Comparison of ENCODE assay signal across 9 mouse cellular contexts in genomic region chr7:127935748-127936159, GRCm38 (mm10). TPM values are rescaled to one million over a fixed set of nuclear protein-coding genes. Genes with fewer than 3 reads are reported as not detected.
A peak's percentile ranks its signal among the peaks of the same experiment; 100 is the strongest.
DNase-seq lines count a peak whose midpoint lies in the region; ATAC-seq and TF ChIP-seq lines count a peak whose summit lies in the region.
"Had no signal": no experiment of that assay in that cellular context is flagged by ENCODE, and none has a peak within 500 bp of the region (broad histone marks: within the 10 kb centered on the region; RNA-seq: fewer than 3 reads in every experiment).

No protein-coding gene starts in this region.

- WGBS in embryonic facial prominence, embryonic 10.5 days, result 1% methylated on average over 38 of the region's 38 CpGs
- WGBS in intestine, embryonic 15.5 days, result 1% methylated on average over 38 of the region's 38 CpGs
- under 1% methylated on average over 33 of the region's 38 CpGs for WGBS in midbrain, postnatal 0 days

- no peaks in the 10 kb centered on the region for H3K9me3 ChIP-seq in embryonic facial prominence, embryonic 10.5 days
- no peaks in the 10 kb centered on the region for H3K9me3 ChIP-seq in intestine, embryonic 15.5 days
- H3K9me3 ChIP-seq in midbrain, postnatal 0 days (ENCODE audit: low read length), result no peaks in the 10 kb centered on the region

- peak overlapping the region; percentile 89 for H3K4me2 ChIP-seq in intestine, embryonic 15.5 days (replicated peaks)
- peak overlapping the region; percentile 55 for H3K4me2 ChIP-seq in midbrain, postnatal 0 days (ENCODE audit: low read depth, low read length, poor library complexity, severe bottlenecking)

- H3K9ac ChIP-seq in intestine, embryonic 15.5 days, result peak overlapping the region; percentile 81
- H3K9ac ChIP-seq in midbrain, postnatal 0 days (replicated peaks; ENCODE audit: low read length, poor library complexity, severe bottlenecking), result peak overlapping the region; percentile 83

- DNase-seq in layer of hippocampus, adult 2 months (ENCODE audit: low spot score in 2 of 2), result no peak
- no peak for DNase-seq in layer of hippocampus, adult 11-12 months (ENCODE audit: low spot score)
- DNase-seq in embryonic facial prominence, embryonic 10.5 days (ENCODE audit: low spot score), result no peak
- DNase-seq in midbrain, postnatal 0 days (ENCODE audit: low spot score), result peak; percentile 33
- no peak for DNase-seq in adrenal gland, postnatal 10 days
- no peak for DNase-seq in left cerebral cortex, adult 8-10 months (ENCODE audit: low spot score in 2 of 2)
- no peak for DNase-seq in cerebellum, adult 9-11 months

- peaks cover 54% of the 10 kb centered on the region for H3K4me1 ChIP-seq in embryonic facial prominence, embryonic 10.5 days
- H3K4me1 ChIP-seq in intestine, embryonic 15.5 days (replicated peaks), result peaks cover 35% of the 10 kb centered on the region
- peaks cover 5% of the 10 kb centered on the region; the same call in 1 of the 2 replicates for H3K4me1 ChIP-seq in midbrain, postnatal 0 days (ENCODE audit: insufficient read depth, low read length)

- H3K36me3 ChIP-seq in embryonic facial prominence, embryonic 10.5 days (replicated peaks), result no peaks in the 10 kb centered on the region
- no peaks in the 10 kb centered on the region for H3K36me3 ChIP-seq in intestine, embryonic 15.5 days
- H3K36me3 ChIP-seq in midbrain, postnatal 0 days (ENCODE audit: insufficient read depth, low read length), result no peaks in the 10 kb centered on the region

- peaks cover 6% of the 10 kb centered on the region for H3K27me3 ChIP-seq in embryonic facial prominence, embryonic 10.5 days (replicated peaks; ENCODE audit: low read depth, poor library complexity, severe bottlenecking)
- no peaks in the 10 kb centered on the region for H3K27me3 ChIP-seq in intestine, embryonic 15.5 days (replicated peaks)
- no peaks in the 10 kb centered on the region for H3K27me3 ChIP-seq in midbrain, postnatal 0 days (ENCODE audit: insufficient read depth, low read length)

- ATAC-seq in intestine, embryonic 15.5 days, result peak; percentile 29
- peak; percentile 41 for ATAC-seq in midbrain, postnatal 0 days (ENCODE audit: low FRiP score)

- H3K27ac ChIP-seq in layer of hippocampus, adult 2 months, result peak overlapping the region; percentile 95
- peak overlapping the region; percentile 85 for H3K27ac ChIP-seq in embryonic facial prominence, embryonic 10.5 days (replicated peaks)
- peak overlapping the region; percentile 81 for H3K27ac ChIP-seq in intestine, embryonic 15.5 days
- peak overlapping the region; percentile 85 for H3K27ac ChIP-seq in midbrain, postnatal 0 days (ENCODE audit: low read depth, low read length)

- peak; percentile 7; the same call in 1 of the 2 replicates for TF ChIP-seq CTCF in layer of hippocampus, adult 2 months (conservative IDR thresholded peaks at IDR 0.05)
- TF ChIP-seq CTCF in midbrain, postnatal 0 days (IDR thresholded peaks at IDR 0.05), result no peak

- peak overlapping the region; percentile 81 for H3K4me3 ChIP-seq in layer of hippocampus, adult 2 months
- H3K4me3 ChIP-seq in embryonic facial prominence, embryonic 10.5 days, result peak overlapping the region; percentile 79
- peak overlapping the region; percentile 75 for H3K4me3 ChIP-seq in intestine, embryonic 15.5 days (replicated peaks)
- peak overlapping the region; percentile 69 for H3K4me3 ChIP-seq in midbrain, postnatal 0 days (ENCODE audit: low read depth, low read length)

RNA-seq across cellular contexts. Expression of gene Prss8, which starts 5.8 kb away (rescaled TPM):
- under 1 TPM; 0.20 to 0.66 TPM for total RNA-seq in layer of hippocampus, adult 2 months (2021)
- polyA plus RNA-seq in embryonic facial prominence, embryonic 10.5 days (2016; fragmentation: Nextera tagmentation; extraction: Ambion mirVana), result 14.8 and 15.8 TPM in 2 replicates
- polyA plus RNA-seq in intestine, embryonic 15.5 days (2015; fragmentation: Nextera tagmentation; extraction: Ambion mirVana), result 58.5 and 67.5 TPM in 2 replicates
- total RNA-seq in midbrain, postnatal 0 days (2014; rRNA removed), result 0.90 and 2.7 TPM in 2 replicates
- polyA plus RNA-seq in midbrain, postnatal 0 days (2015; fragmentation: Nextera tagmentation; extraction: Ambion mirVana), result 0.37 and 0.69 TPM in 2 replicates
- total RNA-seq in adrenal gland, postnatal 10 days (2021), result under 1 TPM; 0.45 to 0.96 TPM
- total RNA-seq in left cerebral cortex, adult 8-10 months (2022), result under 1 TPM in 2 of 4 experiments, not detected in 2; 0.33 to 0.82 TPM
- total RNA-seq: common myeloid progenitor, adult 5-6 weeks had no signal

RNA-seq across cellular contexts. Expression of gene Prss36, which starts 10.8 kb away (rescaled TPM):
- 10 to 100 TPM in 1 of 2 experiments, 1 to 10 TPM in 1; 9.7 to 10.6 TPM for total RNA-seq in layer of hippocampus, adult 2 months (2021)
- 10.7 and 12.9 TPM in 2 replicates for polyA plus RNA-seq in embryonic facial prominence, embryonic 10.5 days (2016; fragmentation: Nextera tagmentation; extraction: Ambion mirVana)
- 8.2 and 9.6 TPM in 2 replicates for polyA plus RNA-seq in intestine, embryonic 15.5 days (2015; fragmentation: Nextera tagmentation; extraction: Ambion mirVana)
- total RNA-seq in midbrain, postnatal 0 days (2014; rRNA removed), result 6.1 and 20.1 TPM in 2 replicates
- 13.3 and 15.5 TPM in 2 replicates for polyA plus RNA-seq in midbrain, postnatal 0 days (2015; fragmentation: Nextera tagmentation; extraction: Ambion mirVana)
- total RNA-seq in adrenal gland, postnatal 10 days (2021), result 10 to 100 TPM; 11.5 to 12.4 TPM
- 1 to 10 TPM; 6.2 to 9.2 (median 8.0) TPM for total RNA-seq in left cerebral cortex, adult 8-10 months (2022)

RNA-seq across cellular contexts. Expression of gene Kat8, which starts 23.4 kb away (rescaled TPM):
- 10 to 100 TPM; 31.7 to 34.3 TPM for total RNA-seq in layer of hippocampus, adult 2 months (2021)
- 48.7 and 49.6 TPM in 2 replicates for polyA plus RNA-seq in embryonic facial prominence, embryonic 10.5 days (2016; fragmentation: Nextera tagmentation; extraction: Ambion mirVana)
- 31.7 and 32.3 TPM in 2 replicates for polyA plus RNA-seq in intestine, embryonic 15.5 days (2015; fragmentation: Nextera tagmentation; extraction: Ambion mirVana)
- total RNA-seq in midbrain, postnatal 0 days (2014; rRNA removed), result 28.1 and 33.7 TPM in 2 replicates
- polyA plus RNA-seq in midbrain, postnatal 0 days (2015; fragmentation: Nextera tagmentation; extraction: Ambion mirVana), result 34.8 TPM in 2 replicates
- 10 to 100 TPM; 22.5 to 24.7 TPM for total RNA-seq in adrenal gland, postnatal 10 days (2021)
- total RNA-seq in left cerebral cortex, adult 8-10 months (2022), result 10 to 100 TPM; 25.3 to 33.8 (median 27.6) TPM

RNA-seq across cellular contexts. Expression of gene Fus, which starts 31.5 kb away (rescaled TPM):
- 100 to 1,000 TPM; 345 to 392 TPM for total RNA-seq in layer of hippocampus, adult 2 months (2021)
- 349 and 372 TPM in 2 replicates for polyA plus RNA-seq in embryonic facial prominence, embryonic 10.5 days (2016; fragmentation: Nextera tagmentation; extraction: Ambion mirVana)
- polyA plus RNA-seq in intestine, embryonic 15.5 days (2015; fragmentation: Nextera tagmentation; extraction: Ambion mirVana), result 306 and 315 TPM in 2 replicates
- 29.3 and 41.9 TPM in 2 replicates for total RNA-seq in midbrain, postnatal 0 days (2014; rRNA removed)
- polyA plus RNA-seq in midbrain, postnatal 0 days (2015; fragmentation: Nextera tagmentation; extraction: Ambion mirVana), result 207 and 244 TPM in 2 replicates
- 100 to 1,000 TPM; 261 to 396 TPM for total RNA-seq in adrenal gland, postnatal 10 days (2021)
- 100 to 1,000 TPM; 329 to 369 (median 354) TPM for total RNA-seq in left cerebral cortex, adult 8-10 months (2022)

RNA-seq across cellular contexts. Expression of gene Bckdk, which starts 31.9 kb away (rescaled TPM):
- 10 to 100 TPM; 36.9 to 41.7 TPM for total RNA-seq in layer of hippocampus, adult 2 months (2021)
- polyA plus RNA-seq in embryonic facial prominence, embryonic 10.5 days (2016; fragmentation: Nextera tagmentation; extraction: Ambion mirVana), result 111 and 119 TPM in 2 replicates
- 158 and 180 TPM in 2 replicates for polyA plus RNA-seq in intestine, embryonic 15.5 days (2015; fragmentation: Nextera tagmentation; extraction: Ambion mirVana)
- 47.8 and 77.7 TPM in 2 replicates for total RNA-seq in midbrain, postnatal 0 days (2014; rRNA removed)
- polyA plus RNA-seq in midbrain, postnatal 0 days (2015; fragmentation: Nextera tagmentation; extraction: Ambion mirVana), result 52.7 and 63.7 TPM in 2 replicates
- total RNA-seq in adrenal gland, postnatal 10 days (2021), result 100 to 1,000 TPM; 124 to 135 TPM
- 10 to 100 TPM; 39.4 to 47.5 (median 44.3) TPM for total RNA-seq in left cerebral cortex, adult 8-10 months (2022)
